Mouse (Mus musculus) MEL (cell line): ENCODE data around the gene Celsr1.

Source experiments
- CHD1 ChIP-seq: IDR thresholded peaks from 2 replicates; pipeline ENCODE4 v1.6.1; 2012; ENCODE audit warnings: low read depth, mild to moderate bottlenecking, inconsistent platforms, low read length, improper control_type of control experiment
- EP300 ChIP-seq, 2 experiments: IDR thresholded peaks; 2 replicates each; pipeline ENCODE4 v1.6.1; 2011; ENCODE audit warnings: improper control_type of control experiment in 2 of 2, low read length in 2 of 2, low read depth in 1 of 2, mild to moderate bottlenecking in 1 of 2
- MYC ChIP-seq: IDR thresholded peaks from 2 replicates; pipeline ENCODE4 v1.6.1; 2011; ENCODE audit warnings: low read depth, mild to moderate bottlenecking, low read length, improper control_type of control experiment, moderate library complexity
- NELFE ChIP-seq: IDR thresholded peaks from 2 replicates; pipeline ENCODE4 v1.6.1; 2011; ENCODE audit warnings: low read depth, low read length, improper control_type of control experiment
- ZKSCAN1 ChIP-seq: IDR thresholded peaks from 2 replicates; pipeline ENCODE4 v1.6.1; 2012; ENCODE audit warnings: low read depth, mild to moderate bottlenecking, inconsistent platforms, low read length, improper control_type of control experiment, moderate library complexity

GRCm38 (mm10) chr15:86050170-86050743 is 16.7 kb upstream of the Celsr1 start:
- TF ChIP-seq MYC (peak; percentile 26; the same call in 1 of the 2 replicates), CHD1 (no peak), EP300 (IDR thresholded peaks at IDR 0.05; ENCODE audit: low read depth in 1 of 2, low read length in 2 of 2) (no peak), NELFE (0 out of 2 replicates have a peak, but pooled peaks have one; percentile 1), ZKSCAN1 (no peak)
